Mouse (Mus musculus): ENCODE results near the gene Wfikkn1. TPM values are rescaled to one million over a fixed set of nuclear protein-coding genes. Genes with fewer than 3 reads are reported as not detected.

The Wfikkn1 gene
- polyA plus RNA-seq, 1 experiment from 2014 or later: 0.54 TPM

- DNase-seq (no peak), ATAC-seq (no peak)
- WGBS (ENCODE audit: insufficient replicate concordance): 79% methylated on average over 9 of the region's 9 CpGs
- Histone ChIP-seq H3K9ac (replicated peaks) (peak overlapping the region; percentile 81), H3K4me3 (ENCODE audit: low read depth, low read length) (peak overlapping the region; percentile 79), H3K36me3 (replicated peaks; ENCODE audit: insufficient read depth, low read length) (no peaks in the 10 kb centered on the region), H3K27ac (ENCODE audit: low read depth) (no peak overlapping the region), H3K4me2 (ENCODE audit: low read depth, low read length) (peak overlapping the region; percentile 97), H3K27me3 (ENCODE audit: insufficient read depth, low read length) (no peaks in the 10 kb centered on the region), H3K4me1 (ENCODE audit: insufficient read depth) (peaks cover 42% of the 10 kb centered on the region), H3K9me3 (ENCODE audit: low read length) (no peaks in the 10 kb centered on the region)
- TF ChIP-seq EP300 (IDR thresholded peaks at IDR 0.05; ENCODE audit: low read depth) (no peak), CTCF (IDR thresholded peaks at IDR 0.05; ENCODE audit: low read depth) (no peak)
These were observed 37.5 kb upstream of the Wfikkn1 start for GRCm38 (mm10) chr17:25918037-25918750.

DNA sequence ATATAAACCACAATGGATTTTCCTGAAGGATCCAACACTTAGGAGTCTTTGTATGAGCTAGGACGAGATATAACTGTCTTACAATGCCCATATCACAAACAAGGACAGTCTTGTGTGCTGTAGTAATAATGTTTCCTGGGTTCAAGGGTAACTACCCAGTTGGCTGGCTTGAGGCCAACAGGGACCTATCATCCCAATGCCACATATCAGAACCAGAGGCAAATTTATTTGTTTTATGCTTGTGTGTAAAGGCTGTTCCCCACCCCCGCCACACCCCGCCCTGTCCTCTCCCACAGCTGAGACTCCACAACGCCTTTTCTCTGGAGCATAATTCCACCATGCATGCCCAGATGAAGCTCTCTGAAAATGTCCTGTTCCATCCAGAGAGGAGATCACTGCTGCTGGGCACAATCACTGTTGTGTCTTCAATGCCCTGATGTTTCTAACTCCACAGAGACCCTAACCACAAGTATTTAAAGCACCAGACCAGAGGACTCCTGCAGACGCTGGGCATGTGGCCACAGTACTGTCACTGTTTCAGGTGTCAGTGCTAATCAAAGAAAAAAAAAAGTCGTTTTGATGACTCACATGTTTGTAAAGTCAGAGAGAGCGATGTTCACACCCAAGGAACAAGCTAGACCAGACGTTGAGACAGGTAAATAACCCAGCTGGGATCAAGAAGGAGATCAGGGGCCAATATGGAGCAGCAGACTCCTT, 36.4 kb upstream of the Wfikkn1 start:
- DNase-seq (no peak), ATAC-seq (no peak)
- H3K9ac ChIP-seq (replicated peaks): no peak overlapping the region
- 70% methylated on average over 8 of the region's 8 CpGs for WGBS (ENCODE audit: insufficient replicate concordance)
- H3K4me3 ChIP-seq (ENCODE audit: low read depth, low read length): no peak overlapping the region
- H3K27ac ChIP-seq (ENCODE audit: low read depth): no peak overlapping the region
- TF ChIP-seq EP300 (IDR thresholded peaks at IDR 0.05; ENCODE audit: low read depth) (no peak), CTCF (IDR thresholded peaks at IDR 0.05; ENCODE audit: low read depth) (no peak)
- no peak overlapping the region for H3K4me2 ChIP-seq (ENCODE audit: low read depth, low read length)
- no peaks in the 10 kb centered on the region for H3K36me3 ChIP-seq (replicated peaks; ENCODE audit: insufficient read depth, low read length)
- H3K4me1 ChIP-seq (ENCODE audit: insufficient read depth): peaks cover 43% of the 10 kb centered on the region
- H3K9me3 ChIP-seq (ENCODE audit: low read length): no peaks in the 10 kb centered on the region
- no peaks in the 10 kb centered on the region for H3K27me3 ChIP-seq (ENCODE audit: insufficient read depth, low read length)

GRCm38 (mm10) chr17:25914295-25914694, 33.6 kb upstream of the Wfikkn1 start:
- ATAC-seq (no peak), DNase-seq (no peak)
- H3K27ac ChIP-seq (ENCODE audit: low read depth): no peak overlapping the region
- no peaks in the 10 kb centered on the region for H3K9me3 ChIP-seq (ENCODE audit: low read length)
- no peak for TF ChIP-seq CTCF (IDR thresholded peaks at IDR 0.05; ENCODE audit: low read depth)
- TF ChIP-seq EP300 (IDR thresholded peaks at IDR 0.05; ENCODE audit: low read depth): no peak
- H3K4me3 ChIP-seq (ENCODE audit: low read depth, low read length): no peak overlapping the region
- H3K9ac ChIP-seq (replicated peaks): no peak overlapping the region; the same call in 1 of the 2 replicates
- H3K27me3 ChIP-seq (ENCODE audit: insufficient read depth, low read length): no peaks in the 10 kb centered on the region
- H3K36me3 ChIP-seq (replicated peaks; ENCODE audit: insufficient read depth, low read length): no peaks in the 10 kb centered on the region
- H3K4me2 ChIP-seq (ENCODE audit: low read depth, low read length): no peak overlapping the region
- H3K4me1 ChIP-seq (ENCODE audit: insufficient read depth): peaks cover 36% of the 10 kb centered on the region
- 51% methylated on average over 4 of the region's 4 CpGs for WGBS (ENCODE audit: insufficient replicate concordance)

- Histone ChIP-seq H3K4me2 (ENCODE audit: low read depth, low read length) (peak overlapping the region; percentile 1), H3K9me3 (ENCODE audit: low read length) (no peaks in the 10 kb centered on the region), H3K36me3 (replicated peaks; ENCODE audit: insufficient read depth, low read length) (no peaks in the 10 kb centered on the region), H3K9ac (replicated peaks) (no peak overlapping the region; the same call in 1 of the 2 replicates), H3K27me3 (ENCODE audit: insufficient read depth, low read length) (no peaks in the 10 kb centered on the region), H3K4me3 (ENCODE audit: low read depth, low read length) (no peak overlapping the region), H3K27ac (ENCODE audit: low read depth) (no peak overlapping the region), H3K4me1 (ENCODE audit: insufficient read depth) (peaks cover 34% of the 10 kb centered on the region)
- DNase-seq: no peak
- no peak for TF ChIP-seq CTCF (IDR thresholded peaks at IDR 0.05; ENCODE audit: low read depth)
- TF ChIP-seq EP300 (IDR thresholded peaks at IDR 0.05; ENCODE audit: low read depth): no peak
- no peak for ATAC-seq
- 19% methylated on average over 1 of the region's 1 CpGs for WGBS (ENCODE audit: insufficient replicate concordance)
These were observed 33.2 kb upstream of the Wfikkn1 start for GRCm38 (mm10) chr17:25913877-25914275.

- 58% methylated on average over 14 of the region's 14 CpGs for WGBS (ENCODE audit: insufficient replicate concordance)
- no peak overlapping the region for H3K27ac ChIP-seq (ENCODE audit: low read depth)
These were observed 32.7 kb upstream of the Wfikkn1 start for GRCm38 (mm10) chr17:25913186-25913876.

DNA sequence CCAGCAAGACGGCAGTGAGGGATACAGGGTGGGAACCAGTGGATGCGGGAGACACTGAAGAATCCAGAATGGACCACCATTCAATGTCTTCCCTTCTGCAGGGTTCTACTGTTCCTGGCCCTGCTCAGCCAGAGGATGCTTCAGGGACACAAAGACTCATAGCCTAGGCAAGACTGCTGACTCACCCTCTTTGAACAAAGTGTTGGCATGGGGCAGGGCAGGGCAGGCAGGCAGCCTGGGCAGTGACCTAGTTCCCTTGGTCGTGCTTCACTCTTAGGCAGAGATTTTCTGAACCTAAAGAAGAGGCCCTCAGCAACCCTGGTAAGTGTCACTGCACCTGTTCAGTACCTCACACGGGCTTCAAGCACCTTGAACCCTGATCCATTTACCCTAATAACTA, 31.2 kb upstream of the Wfikkn1 start:
- Histone ChIP-seq H3K9ac (replicated peaks) (no peak overlapping the region), H3K4me2 (ENCODE audit: low read depth, low read length) (no peak overlapping the region), H3K4me1 (ENCODE audit: insufficient read depth) (peaks cover 17% of the 10 kb centered on the region), H3K27ac (ENCODE audit: low read depth) (no peak overlapping the region), H3K4me3 (ENCODE audit: low read depth, low read length) (no peak overlapping the region), H3K36me3 (replicated peaks; ENCODE audit: insufficient read depth, low read length) (no peaks in the 10 kb centered on the region), H3K9me3 (ENCODE audit: low read length) (no peaks in the 10 kb centered on the region), H3K27me3 (ENCODE audit: insufficient read depth, low read length) (no peaks in the 10 kb centered on the region)
- ATAC-seq: no peak
- WGBS (ENCODE audit: insufficient replicate concordance): 70% methylated on average over 4 of the region's 4 CpGs
- TF ChIP-seq EP300 (IDR thresholded peaks at IDR 0.05; ENCODE audit: low read depth) (no peak), CTCF (IDR thresholded peaks at IDR 0.05; ENCODE audit: low read depth) (no peak)
- no peak for DNase-seq

More at GRCm38 (mm10) chr17:25913186-25913876, 32.7 kb upstream of the Wfikkn1 start:
- H3K4me2 ChIP-seq (ENCODE audit: low read depth, low read length): peak overlapping the region; percentile 1
- H3K4me3 ChIP-seq (ENCODE audit: low read depth, low read length): no peak overlapping the region
- peaks cover 29% of the 10 kb centered on the region for H3K4me1 ChIP-seq (ENCODE audit: insufficient read depth)
- no peaks in the 10 kb centered on the region for H3K9me3 ChIP-seq (ENCODE audit: low read length)
- TF ChIP-seq EP300 (IDR thresholded peaks at IDR 0.05; ENCODE audit: low read depth) (no peak), CTCF (IDR thresholded peaks at IDR 0.05; ENCODE audit: low read depth) (no peak)
- ATAC-seq (no peak), DNase-seq (no peak)
- no peaks in the 10 kb centered on the region for H3K27me3 ChIP-seq (ENCODE audit: insufficient read depth, low read length)
- no peaks in the 10 kb centered on the region for H3K36me3 ChIP-seq (replicated peaks; ENCODE audit: insufficient read depth, low read length)
- H3K9ac ChIP-seq (replicated peaks): no peak overlapping the region
